Mouse (Mus musculus) stomach, embryonic 14.5 days (tissue): ENCODE results near the gene 4430402I18Rik. TPM values are rescaled to one million over a fixed set of nuclear protein-coding genes. Genes with fewer than 3 reads are reported as not detected.
"Not testable (repeated sequence)": the region's sequence is repeated elsewhere in the genome, so short reads cannot be mapped to it uniquely, and the experiment has no call there.

Experiments used
- ATAC-seq: fragments of 200-750 bp; cut with Nextera tagmentation; 2 replicates; pipeline ENCODE4 v1.8.0; 2017; ENCODE audit warnings: low read depth, moderate TSS enrichment; ENCODE audit not compliant: insufficient number of reproducible peaks, insufficient read depth, low FRiP score
- H3K27ac ChIP-seq: fragments of 300-500 bp; sonication (generic); 2 replicates; pipeline ENCODE4 v1.5.1; 2014; ENCODE audit warnings: mild to moderate bottlenecking, low read length, moderate library complexity, mixed read lengths
- H3K27me3 ChIP-seq: fragments of 300-500 bp; sonication (generic); 2 replicates; pipeline ENCODE4 v1.6.1; 2014; ENCODE audit warnings: low read length, control low read depth, mixed read lengths; ENCODE audit not compliant: control insufficient read depth, insufficient read depth
- H3K36me3 ChIP-seq: fragments of 300-500 bp; sonication (generic); 2 replicates; pipeline ENCODE4 v1.6.1; 2014; ENCODE audit warnings: mild to moderate bottlenecking, control low read depth, low read length, moderate library complexity, mixed read lengths; ENCODE audit not compliant: control insufficient read depth, insufficient read depth
- H3K4me1 ChIP-seq: fragments of 300-500 bp; sonication (generic); 2 replicates; pipeline ENCODE4 v1.6.1; 2014; ENCODE audit warnings: low read length, control low read depth, mixed read lengths; ENCODE audit not compliant: control insufficient read depth, insufficient read depth
- H3K4me2 ChIP-seq: fragments of 300-500 bp; sonication (generic); replicated peaks from 2 replicates; pipeline ENCODE4 v1.6.1; 2014; ENCODE audit warnings: low read depth, low read length, control low read depth
- H3K4me3 ChIP-seq: fragments of 300-500 bp; sonication (generic); 2 replicates; pipeline ENCODE4 v1.5.1; 2014; ENCODE audit warnings: low read depth, low read length, control low read depth
- H3K9ac ChIP-seq: fragments of 300-500 bp; sonication (generic); replicated peaks from 2 replicates; pipeline ENCODE4 v1.6.1; 2014; ENCODE audit warnings: low read depth, mild to moderate bottlenecking, control low read depth, low read length, moderate library complexity, mixed read lengths
- H3K9me3 ChIP-seq: fragments of 300-500 bp; sonication (generic); 2 replicates; pipeline ENCODE4 v1.6.1; 2016; ENCODE audit warnings: low read depth, low read length, control low read depth; ENCODE audit not compliant: control insufficient read depth
- WGBS: fragments of 180-500 bp; shearing (Covaris S2); extraction: QIAGEN DNeasy Blood & Tissue Kit; methylation state at CpG from one replicate; pipeline ENCODE4 v1.1.7; 2014; 5-methylcytosine and 5-hydroxymethylcytosine counted together
- polyA plus RNA-seq: library from polyadenylated mRNA; unstranded; fragments of >200 nt; fragmentation: Nextera tagmentation; extraction: Ambion mirVana; gene quantifications from 2 replicates; pipeline ENCODE4 v1.2.1, GENCODE M21; 2014

The 4430402I18Rik gene
- polyA plus RNA-seq, 1 experiment from 2014 or later: 0.90 TPM

DNA sequence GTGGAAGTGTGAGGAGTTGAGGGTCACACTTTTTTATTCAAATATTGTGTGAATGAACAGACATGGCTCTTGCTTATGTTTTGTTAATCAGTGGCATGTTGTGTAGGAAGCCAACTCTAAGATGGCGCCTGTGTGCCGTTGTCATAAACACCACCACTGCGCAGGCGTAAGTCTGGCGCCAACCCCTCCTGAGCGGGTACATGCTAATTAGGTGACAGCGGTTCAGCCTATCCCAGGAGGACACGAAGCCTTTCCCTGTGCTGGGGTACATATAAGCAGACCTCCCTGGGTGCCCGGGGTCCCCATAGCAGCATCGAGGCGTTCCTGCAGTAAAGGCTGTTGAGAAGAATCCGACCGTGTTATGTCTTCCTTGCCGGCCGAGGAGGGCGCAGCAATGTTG is 32.7 kb upstream of the 4430402I18Rik start:
- not testable (repeated sequence) for H3K9me3 ChIP-seq, ATAC-seq
- WGBS: 97% methylated on average over 16 of the region's 16 CpGs

DNA sequence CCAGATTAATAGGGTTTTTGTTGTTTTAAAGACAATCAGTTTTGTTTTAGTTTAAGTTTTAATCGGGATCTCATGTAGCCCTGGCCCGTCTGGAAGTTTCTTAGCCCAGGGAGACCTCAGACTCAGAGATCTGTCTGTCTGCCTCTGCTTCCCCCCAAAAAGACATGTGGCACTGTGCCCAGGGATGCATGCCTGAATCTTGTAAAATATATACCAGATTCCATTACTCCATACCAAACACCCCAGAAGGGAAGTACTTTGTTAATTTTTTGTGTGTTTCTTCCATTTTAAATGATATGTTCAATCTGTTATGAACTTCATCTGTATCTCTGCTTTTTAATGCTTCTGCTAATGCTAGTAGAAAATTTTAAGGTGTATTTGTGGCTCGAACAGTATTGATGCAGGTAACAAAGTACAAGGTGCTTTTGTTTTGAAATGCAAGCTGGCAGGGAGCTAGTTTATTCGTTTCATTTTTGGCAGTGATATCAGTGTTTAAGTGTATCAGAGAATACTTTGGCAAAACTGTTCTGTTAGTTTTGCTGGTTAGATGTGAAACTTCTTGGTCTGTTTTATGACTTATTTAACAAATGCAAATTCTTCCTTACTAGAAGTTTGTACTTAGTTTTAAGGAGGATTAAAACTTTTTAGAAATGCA is 30.5 kb upstream of the 4430402I18Rik start:
- Histone ChIP-seq H3K9me3 (no peaks in the 10 kb centered on the region), H3K36me3 (peaks cover 26% of the 10 kb centered on the region), H3K27me3 (no peaks in the 10 kb centered on the region), H3K27ac (no peak overlapping the region), H3K4me1 (no peaks in the 10 kb centered on the region), H3K4me3 (no peak overlapping the region), H3K4me2 (no peak overlapping the region), H3K9ac (no peak overlapping the region)
- ATAC-seq: no peak
- WGBS: 85% methylated on average over 4 of the region's 4 CpGs

More for the DNA sequence above, 32.7 kb upstream of the 4430402I18Rik start:
- H3K36me3 ChIP-seq: peaks cover 20% of the 10 kb centered on the region
- H3K4me2 ChIP-seq, H3K9ac ChIP-seq, H3K4me1 ChIP-seq, H3K4me3 ChIP-seq, H3K27me3 ChIP-seq, H3K27ac ChIP-seq: not testable (repeated sequence)

DNA sequence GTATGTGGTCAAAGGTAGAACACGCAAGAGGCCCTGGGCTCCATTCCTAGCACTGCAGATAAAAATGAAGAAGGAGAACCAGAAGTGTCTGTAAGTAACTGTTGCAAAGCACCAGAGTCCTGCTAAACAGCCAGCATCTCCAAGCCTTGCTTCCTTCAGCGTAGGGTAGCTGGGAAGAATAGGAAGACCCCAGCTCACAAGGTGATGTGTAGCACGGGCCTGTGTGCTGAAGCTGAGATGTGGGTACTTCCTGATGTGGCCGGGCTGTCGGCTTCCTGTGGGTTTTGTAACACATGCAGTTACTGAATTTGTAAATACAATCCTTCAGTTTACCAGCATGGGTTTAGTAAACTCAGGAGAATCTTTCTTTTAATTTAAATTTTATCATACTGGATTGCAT is 27.8 kb upstream of the 4430402I18Rik start:
- Histone ChIP-seq H3K4me1 (no peaks in the 10 kb centered on the region; the same call in 1 of the 2 replicates), H3K4me2 (no peak overlapping the region), H3K27ac (no peak overlapping the region), H3K27me3 (no peaks in the 10 kb centered on the region), H3K36me3 (peaks cover 16% of the 10 kb centered on the region), H3K4me3 (no peak overlapping the region), H3K9me3 (no peaks in the 10 kb centered on the region), H3K9ac (no peak overlapping the region)
- ATAC-seq: no peak
- 88% methylated on average over 5 of the region's 5 CpGs for WGBS

DNA sequence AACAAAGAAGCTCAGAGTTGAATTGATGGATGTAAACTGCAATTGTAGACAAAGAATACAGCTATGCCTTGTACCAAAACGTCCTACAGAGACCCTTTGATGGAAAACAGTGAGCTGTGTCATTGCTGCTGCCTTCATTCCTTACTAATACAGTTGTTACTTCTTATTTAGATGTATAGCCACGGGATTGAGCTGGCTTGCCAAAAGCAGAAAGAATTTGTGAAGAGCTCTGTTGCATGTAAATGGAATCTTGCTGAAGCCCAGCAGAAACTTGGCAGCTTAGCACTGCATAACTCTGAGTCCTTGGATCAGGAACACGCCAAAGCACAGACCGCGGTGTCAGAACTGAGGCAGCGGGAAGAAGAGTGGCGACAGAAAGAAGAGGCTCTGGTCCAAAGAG is 27.3 kb upstream of the 4430402I18Rik start:
- Histone ChIP-seq H3K36me3 (peaks cover 16% of the 10 kb centered on the region), H3K9me3 (no peaks in the 10 kb centered on the region), H3K4me3 (no peak overlapping the region), H3K27me3 (no peaks in the 10 kb centered on the region), H3K4me1 (no peaks in the 10 kb centered on the region; the same call in 1 of the 2 replicates), H3K4me2 (no peak overlapping the region), H3K9ac (no peak overlapping the region), H3K27ac (no peak overlapping the region)
- WGBS: 74% methylated on average over 7 of the region's 7 CpGs
- ATAC-seq: no peak

DNA sequence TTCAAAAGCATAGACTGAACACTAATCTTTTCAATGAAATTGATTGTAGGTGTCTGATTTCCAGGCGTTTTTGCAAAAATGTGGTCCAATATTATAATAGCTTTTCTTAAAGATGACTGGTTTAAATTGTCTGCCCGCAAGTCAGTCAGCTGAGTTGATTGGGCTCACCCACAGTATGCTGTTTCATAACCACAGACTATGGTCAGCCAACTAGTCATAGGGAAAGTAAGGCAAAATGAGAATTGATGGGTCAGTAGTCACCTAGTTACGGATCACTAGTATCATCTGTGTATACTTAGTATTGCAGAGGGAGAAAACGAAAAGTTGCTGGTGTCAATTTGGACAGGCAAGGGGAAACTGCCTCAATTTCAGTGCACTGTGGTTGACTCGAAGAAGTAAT is 23.8 kb upstream of the 4430402I18Rik start:
- Histone ChIP-seq H3K36me3 (peaks cover 12% of the 10 kb centered on the region), H3K27me3 (no peaks in the 10 kb centered on the region), H3K4me1 (peaks cover 4% of the 10 kb centered on the region; the same call in 1 of the 2 replicates), H3K9ac (peak overlapping the region; percentile 80; the same call in 1 of the 2 replicates), H3K4me2 (peak overlapping the region; percentile 73), H3K4me3 (peak overlapping the region; percentile 87), H3K9me3 (no peaks in the 10 kb centered on the region), H3K27ac (no peak overlapping the region)
- ATAC-seq: no peak
- 69% methylated on average over 5 of the region's 5 CpGs for WGBS

DNA sequence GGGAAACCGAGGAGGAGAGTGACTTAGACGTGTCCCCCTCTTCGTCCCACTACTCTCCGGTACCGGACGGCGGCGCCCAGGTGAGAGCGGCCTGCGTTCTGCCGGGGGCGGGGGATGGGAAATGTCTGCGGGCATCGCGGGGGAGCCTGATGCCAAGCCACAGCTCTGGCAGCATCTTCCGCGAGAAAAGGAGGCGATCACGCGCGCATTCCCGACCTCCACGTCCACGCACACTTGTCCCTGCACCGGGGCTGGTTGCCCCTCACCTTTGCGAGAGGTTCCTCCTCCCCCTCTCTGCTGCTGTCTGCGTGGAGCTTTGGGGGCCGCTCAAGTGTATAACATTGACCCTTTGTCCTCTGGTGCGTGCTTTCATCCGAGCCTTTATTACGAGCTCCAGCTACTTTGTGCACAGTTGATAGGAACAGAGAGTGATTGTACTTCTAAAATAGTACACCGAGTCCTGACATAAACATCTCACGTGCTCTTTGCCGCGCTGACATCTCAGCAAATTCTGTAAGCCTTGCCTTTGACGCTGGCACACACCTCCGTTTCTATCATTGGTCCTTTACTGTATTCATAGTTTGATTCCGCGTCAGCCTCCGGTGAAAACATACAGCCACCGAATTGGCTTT is 23.1 kb upstream of the 4430402I18Rik start:
- Histone ChIP-seq H3K36me3 (peaks cover 10% of the 10 kb centered on the region), H3K27ac (peak overlapping the region; percentile 82), H3K27me3 (no peaks in the 10 kb centered on the region), H3K9ac (peak overlapping the region; percentile 80), H3K4me2 (peak overlapping the region; percentile 73), H3K4me3 (peak overlapping the region; percentile 87), H3K4me1 (peaks cover 4% of the 10 kb centered on the region; the same call in 1 of the 2 replicates), H3K9me3 (no peaks in the 10 kb centered on the region)
- WGBS: under 1% methylated on average over 38 of the region's 41 CpGs
- ATAC-seq: no peak

DNA sequence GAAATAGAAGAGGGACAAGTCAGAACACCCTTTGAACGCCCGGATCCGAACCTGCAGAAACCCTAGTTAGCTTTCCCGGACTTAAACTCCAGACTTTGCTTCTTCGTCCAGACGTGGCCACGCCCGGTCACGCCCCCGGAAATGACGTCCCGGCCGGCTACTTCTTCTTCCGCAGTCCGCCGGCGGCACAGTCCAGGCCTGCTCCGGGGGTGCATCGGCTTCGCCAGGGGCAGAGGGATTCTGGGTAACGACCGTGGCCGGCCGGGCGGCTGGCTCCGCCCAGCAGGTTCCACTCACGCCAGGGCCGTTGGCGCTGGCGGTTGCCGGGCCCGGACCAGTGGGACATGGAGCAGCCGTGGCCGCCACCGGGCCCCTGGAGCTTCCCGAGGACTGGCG is 22.6 kb upstream of the 4430402I18Rik start, which contains the start of gene Cdc37l1:
Cdc37l1 (plus strand) TSS at position 159 of the 396 bp plus-strand sequence.
- peaks cover 4% of the 10 kb centered on the region; the same call in 1 of the 2 replicates for H3K4me1 ChIP-seq
- H3K9ac ChIP-seq: peak within 1 kb of the TSS; percentile 80
- peak within 1 kb of the TSS; percentile 82 for H3K27ac ChIP-seq
- H3K4me3 ChIP-seq: peak within 1 kb of the TSS; percentile 87
- peak within 1 kb of the TSS; percentile 73 for H3K4me2 ChIP-seq
- peaks cover 5% of the 10 kb centered on the region for H3K36me3 ChIP-seq
- no peaks in the 10 kb centered on the region for H3K9me3 ChIP-seq
- H3K27me3 ChIP-seq: no peaks in the 10 kb centered on the region
- ATAC-seq: peak; percentile 98
- WGBS: under 1% methylated on average over 37 of the region's 37 CpGs

DNA sequence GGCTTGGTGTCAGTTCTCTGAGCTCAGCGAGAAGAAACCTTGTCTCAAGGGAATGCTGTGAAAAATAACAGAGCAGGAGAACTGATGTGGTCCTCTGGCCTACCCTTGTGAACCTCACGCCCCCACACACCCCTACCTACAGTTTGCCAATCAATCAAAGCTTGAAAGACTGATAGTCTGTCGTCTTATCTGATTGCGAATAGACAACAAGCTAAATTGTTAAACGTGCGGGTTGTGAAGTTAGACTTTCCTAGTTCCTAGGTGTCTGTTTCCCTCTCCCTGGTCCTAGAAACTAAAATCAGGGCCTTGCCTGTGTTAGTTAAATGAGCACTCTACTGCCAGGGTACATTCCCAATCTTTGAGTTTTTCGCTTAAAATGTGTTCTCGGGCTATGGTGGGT is 21.9 kb upstream of the 4430402I18Rik start:
- Histone ChIP-seq H3K9ac (peak overlapping the region; percentile 80), H3K4me3 (peak overlapping the region; percentile 87), H3K9me3 (no peaks in the 10 kb centered on the region), H3K36me3 (no peaks in the 10 kb centered on the region), H3K27me3 (no peaks in the 10 kb centered on the region), H3K4me2 (peak overlapping the region; percentile 64), H3K4me1 (peaks cover 4% of the 10 kb centered on the region; the same call in 1 of the 2 replicates), H3K27ac (peak overlapping the region; percentile 82; the same call in 1 of the 2 replicates)
- WGBS: 32% methylated on average over 8 of the region's 8 CpGs
- no peak for ATAC-seq
